27 mouse cellular contexts compared by ENCODE assay signal in genomic region chr13:111835787-111836186, GRCm38 (mm10). TPM values are rescaled to one million over a fixed set of nuclear protein-coding genes. Genes with fewer than 3 reads are reported as not detected.
DNase-seq lines count a peak whose midpoint lies in the region; ATAC-seq and TF ChIP-seq lines count a peak whose summit lies in the region.
"Had no signal": no experiment of that assay in that cellular context is flagged by ENCODE, and none has a peak within 500 bp of the region (broad histone marks: within the 10 kb centered on the region; RNA-seq: fewer than 3 reads in every experiment).

No protein-coding gene starts in this region.

- no peak for TF ChIP-seq CTCF in kidney, postnatal 0 days (IDR thresholded peaks at IDR 0.05; ENCODE audit: low read depth)

- peak; percentile 15 for DNase-seq in embryo, embryonic 10.5 days (ENCODE audit: low spot score)
- DNase-seq in embryo, embryonic 9.5 days (ENCODE audit: extremely low spot score), result no peak
- DNase-seq in kidney, postnatal 36 days, result no peak
- DNase-seq in kidney, postnatal 0 days (ENCODE audit: low spot score), result no peak
- no peak for DNase-seq in kidney, adult 18-20 months
- DNase-seq in midbrain, embryonic 11.5 days (ENCODE audit: low spot score, missing footprints), result peak; percentile 65
- no peak for DNase-seq in midbrain, embryonic 14.5 days
- DNase-seq: adrenal gland, adult 8-10 months; adrenal gland, postnatal 14 days; adrenal gland, postnatal 36 days; B cell, adult 2 months; cerebellum, adult 11-12 months; cerebellum, adult 2 months; cerebellum, adult 9-10 months; cerebellum, postnatal 10 days; cerebellum, postnatal 25 days; embryo, embryonic 11 days had no signal

- peaks cover 4% of the 10 kb centered on the region; the same call in 1 of the 2 replicates for H3K4me1 ChIP-seq in kidney, embryonic 15.5 days
- H3K4me1 ChIP-seq in kidney, postnatal 0 days (replicated peaks; ENCODE audit: insufficient read depth, low read length), result no peaks in the 10 kb centered on the region
- no peaks in the 10 kb centered on the region for H3K4me1 ChIP-seq in midbrain, embryonic 11.5 days (ENCODE audit: control insufficient read depth, insufficient read depth, low read length)
- no peaks in the 10 kb centered on the region; the same call in 1 of the 2 replicates for H3K4me1 ChIP-seq in midbrain, embryonic 14.5 days (ENCODE audit: control insufficient read depth, insufficient read depth, low read length)
- H3K4me1 ChIP-seq: embryonic facial prominence, embryonic 10.5 days; embryonic facial prominence, embryonic 12.5 days had no signal

- no peak overlapping the region for H3K9ac ChIP-seq in kidney, embryonic 15.5 days
- no peak overlapping the region for H3K9ac ChIP-seq in kidney, postnatal 0 days (ENCODE audit: low read depth, low read length)
- no peak overlapping the region for H3K9ac ChIP-seq in midbrain, embryonic 11.5 days (ENCODE audit: low read length)
- H3K9ac ChIP-seq in midbrain, embryonic 14.5 days (replicated peaks; ENCODE audit: low read length), result no peak overlapping the region
- H3K9ac ChIP-seq: embryonic facial prominence, embryonic 12.5 days; forebrain, embryonic 13.5 days; forebrain, embryonic 15.5 days had no signal

- no peaks in the 10 kb centered on the region for H3K27me3 ChIP-seq in kidney, embryonic 15.5 days
- no peaks in the 10 kb centered on the region for H3K27me3 ChIP-seq in kidney, postnatal 0 days (ENCODE audit: insufficient read depth, low read length)
- H3K27me3 ChIP-seq in midbrain, embryonic 11.5 days (ENCODE audit: control insufficient read depth, insufficient read depth, low read length), result no peaks in the 10 kb centered on the region
- H3K27me3 ChIP-seq in midbrain, embryonic 14.5 days (ENCODE audit: control insufficient read depth, insufficient read depth, low read length), result no peaks in the 10 kb centered on the region
- H3K27me3 ChIP-seq: CH12.LX; embryonic facial prominence, embryonic 12.5 days; forebrain, embryonic 13.5 days; Patski had no signal

- no peaks in the 10 kb centered on the region for H3K9me3 ChIP-seq in kidney, embryonic 15.5 days (replicated peaks)
- no peaks in the 10 kb centered on the region for H3K9me3 ChIP-seq in kidney, postnatal 0 days (replicated peaks; ENCODE audit: low read length)
- no peaks in the 10 kb centered on the region for H3K9me3 ChIP-seq in midbrain, embryonic 11.5 days (ENCODE audit: control insufficient read depth, low read length)
- no peaks in the 10 kb centered on the region for H3K9me3 ChIP-seq in midbrain, embryonic 14.5 days (ENCODE audit: control insufficient read depth, low read length)
- H3K9me3 ChIP-seq: embryonic facial prominence, embryonic 10.5 days; embryonic facial prominence, embryonic 12.5 days; forebrain, embryonic 13.5 days; forebrain, embryonic 15.5 days; G1E had no signal

- no peaks in the 10 kb centered on the region for H3K36me3 ChIP-seq in kidney, embryonic 15.5 days
- H3K36me3 ChIP-seq in kidney, postnatal 0 days (ENCODE audit: insufficient read depth, low read length), result no peaks in the 10 kb centered on the region
- no peaks in the 10 kb centered on the region for H3K36me3 ChIP-seq in midbrain, embryonic 11.5 days (ENCODE audit: control insufficient read depth, insufficient read depth, low read length)
- no peaks in the 10 kb centered on the region for H3K36me3 ChIP-seq in midbrain, embryonic 14.5 days (ENCODE audit: control insufficient read depth, insufficient read depth, low read length)
- H3K36me3 ChIP-seq: embryonic facial prominence, embryonic 10.5 days; embryonic facial prominence, embryonic 12.5 days; forebrain, embryonic 15.5 days; G1E had no signal

- ATAC-seq in kidney, embryonic 15.5 days (replicated peaks; ENCODE audit: low FRiP score), result peak; percentile 43; the same call in 1 of the 2 replicates
- ATAC-seq in kidney, postnatal 0 days (replicated peaks; ENCODE audit: low FRiP score, low read depth), result 0 out of 2 replicates have a peak, but pooled peaks have one; percentile 13
- ATAC-seq in midbrain, embryonic 11.5 days (ENCODE audit: low FRiP score), result no peak
- no peak for ATAC-seq in midbrain, embryonic 14.5 days (ENCODE audit: low FRiP score, low TSS enrichment)
- ATAC-seq: activated CD4-positive, CD25-positive, alpha-beta regulatory T cell, adult 4 months; CD4-positive, CD25-positive, alpha-beta regulatory T cell, adult 4 months; forebrain, embryonic 13.5 days; Patski had no signal

- WGBS in kidney, embryonic 15.5 days, result 64% methylated on average over 8 of the region's 8 CpGs
- 60% methylated on average over 8 of the region's 8 CpGs for WGBS in kidney, postnatal 0 days
- WGBS in midbrain, embryonic 11.5 days, result 81% methylated on average over 8 of the region's 8 CpGs
- 83% methylated on average over 8 of the region's 8 CpGs for WGBS in midbrain, embryonic 14.5 days

- no peak overlapping the region for H3K4me3 ChIP-seq in kidney, embryonic 15.5 days (replicated peaks)
- H3K4me3 ChIP-seq in kidney, postnatal 0 days (replicated peaks; ENCODE audit: low read depth, low read length), result no peak overlapping the region
- H3K4me3 ChIP-seq in midbrain, embryonic 11.5 days (ENCODE audit: low read depth, low read length), result no peak overlapping the region
- no peak overlapping the region for H3K4me3 ChIP-seq in midbrain, embryonic 14.5 days (replicated peaks; ENCODE audit: low read depth, low read length)
- H3K4me3 ChIP-seq: embryonic facial prominence, embryonic 10.5 days; embryonic facial prominence, embryonic 12.5 days; forebrain, embryonic 13.5 days; forebrain, embryonic 15.5 days had no signal

- H3K27ac ChIP-seq in kidney, embryonic 15.5 days, result no peak overlapping the region
- no peak overlapping the region for H3K27ac ChIP-seq in kidney, postnatal 0 days
- H3K27ac ChIP-seq in midbrain, embryonic 11.5 days (ENCODE audit: low read depth, low read length), result no peak overlapping the region
- no peak overlapping the region for H3K27ac ChIP-seq in midbrain, embryonic 14.5 days (replicated peaks; ENCODE audit: low read depth, low read length)
- H3K27ac ChIP-seq: embryonic facial prominence, embryonic 10.5 days; embryonic facial prominence, embryonic 12.5 days; forebrain, embryonic 13.5 days; forebrain, embryonic 15.5 days had no signal

- no peak overlapping the region for H3K4me2 ChIP-seq in kidney, embryonic 15.5 days
- no peak overlapping the region for H3K4me2 ChIP-seq in kidney, postnatal 0 days (ENCODE audit: low read length)
- H3K4me2 ChIP-seq in midbrain, embryonic 11.5 days, result no peak overlapping the region
- H3K4me2 ChIP-seq in midbrain, embryonic 14.5 days (ENCODE audit: low read length), result no peak overlapping the region
- H3K4me2 ChIP-seq: embryonic facial prominence, embryonic 12.5 days; forebrain, embryonic 13.5 days; forebrain, embryonic 15.5 days had no signal

RNA-seq across cellular contexts. Expression of gene Map3k1, which starts 27.0 kb away (rescaled TPM):
- polyA plus RNA-seq in kidney, embryonic 15.5 days (2015; fragmentation: Nextera tagmentation; extraction: Ambion mirVana), result 27.2 and 29.8 TPM in 2 replicates
- polyA plus RNA-seq in kidney, postnatal 0 days (2015; fragmentation: Nextera tagmentation; extraction: Ambion mirVana), result 30.3 and 33.1 TPM in 2 replicates
- polyA plus RNA-seq in midbrain, embryonic 11.5 days (2014; fragmentation: Nextera tagmentation; extraction: Ambion mirVana), result 12.0 and 14.4 TPM in 2 replicates
- polyA plus RNA-seq in midbrain, embryonic 14.5 days (2014; fragmentation: Nextera tagmentation; extraction: Ambion mirVana), result 13.4 and 15.6 TPM in 2 replicates

Comparison
In these comparisons a context has a peak if more than half of its experiments do, and no peak if none do; other contexts are left out.
1. DNase-seq: peak in embryo, embryonic 10.5 days (single experiment) and midbrain, embryonic 11.5 days (single experiment); none in embryo, embryonic 9.5 days (single experiment), kidney, postnatal 36 days (0 of 2), kidney, postnatal 0 days (single experiment), kidney, adult 18-20 months (single experiment) and midbrain, embryonic 14.5 days (single experiment).
2. ATAC-seq: peak in kidney, embryonic 15.5 days (single experiment) and kidney, postnatal 0 days (single experiment); none in midbrain, embryonic 11.5 days (single experiment) and midbrain, embryonic 14.5 days (single experiment).